In genomic region chr8:13305459-13305858, GRCm38 (mm10) we compare ENCODE assay signal across 18 mouse cellular contexts. TPM values are rescaled to one million over a fixed set of nuclear protein-coding genes. Genes with fewer than 3 reads are reported as not detected.
"Had no signal": no experiment of that assay in that cellular context is flagged by ENCODE, and none has a peak within 500 bp of the region (broad histone marks: within the 10 kb centered on the region; RNA-seq: fewer than 3 reads in every experiment).

No protein-coding gene starts in this region.

- H3K27ac ChIP-seq: limb, embryonic 12.5 days; liver, embryonic 13.5 days; lung, embryonic 15.5 days; midbrain, embryonic 12.5 days; neural tube, embryonic 15.5 days had no signal

- ATAC-seq: inflammation-experienced regulatory T-cells, adult 6 months; intestine, postnatal 0 days; liver, postnatal 0 days had no signal

- H3K4me3 ChIP-seq: limb, embryonic 12.5 days; liver, embryonic 13.5 days; lung, embryonic 15.5 days; midbrain, embryonic 12.5 days; myocyte; neural tube, embryonic 15.5 days had no signal

- H3K9ac ChIP-seq: limb, embryonic 12.5 days; liver, embryonic 13.5 days; liver, postnatal 0 days; lung, embryonic 15.5 days; midbrain, embryonic 12.5 days; neural tube, embryonic 15.5 days had no signal

- H3K9me3 ChIP-seq: limb, embryonic 12.5 days; liver, embryonic 13.5 days; lung, embryonic 15.5 days; midbrain, embryonic 12.5 days; neural tube, embryonic 15.5 days had no signal

- H3K4me1 ChIP-seq: limb, embryonic 12.5 days; lung, embryonic 15.5 days; midbrain, embryonic 12.5 days; neural tube, embryonic 15.5 days had no signal

- DNase-seq: kidney, adult 8-10 months; kidney, postnatal 25 days; liver; liver, embryonic 13.5 days; liver, postnatal 0 days; spleen, adult 18-20 months; thymus, adult 2 months; thymus, postnatal 25 days had no signal

- H3K27me3 ChIP-seq: limb, embryonic 12.5 days; liver, embryonic 13.5 days; lung, embryonic 15.5 days; midbrain, embryonic 12.5 days; neural tube, embryonic 15.5 days had no signal

- H3K4me2 ChIP-seq: limb, embryonic 12.5 days; liver, embryonic 13.5 days; lung, embryonic 15.5 days; midbrain, embryonic 12.5 days; neural tube, embryonic 15.5 days had no signal

RNA-seq across cellular contexts. Expression of gene Adprhl1, which starts 51.5 kb away (rescaled TPM):
- total RNA-seq: megakaryocyte-erythroid progenitor cell, adult 5-6 weeks had no signal
- polyA plus RNA-seq: inflammation-experienced regulatory T-cells, adult 6 months; intestine, postnatal 0 days; liver, postnatal 0 days; stomach, embryonic 14.5 days; testis, adult 2 months had no signal
